Mouse (Mus musculus) lung, embryonic 16.5 days (tissue): ENCODE data around the gene Ivl. TPM values are rescaled to one million over a fixed set of nuclear protein-coding genes. Genes with fewer than 3 reads are reported as not detected.

ENCODE experiments used
- polyA plus RNA-seq: library from polyadenylated mRNA; unstranded; fragments of >200 nt; fragmentation: Nextera tagmentation; extraction: Ambion mirVana; gene quantifications from 2 replicates; pipeline ENCODE4 v1.2.1, GENCODE M21; 2015

Ivl gene
- polyA plus RNA-seq, 1 experiment from 2014 or later, result not detected

Other genes with a start within 250 kb of the Ivl start
- gene Sprr2d, start 234.6 kb downstream of the Ivl start, polyA plus RNA-seq, result not detected in 2 replicates
- gene Sprr2e, start 221.6 kb downstream of the Ivl start, polyA plus RNA-seq, result not detected in 2 replicates
- not detected in 2 replicates for gene Sprr2f, start 208.5 kb downstream of the Ivl start, polyA plus RNA-seq
- not detected in 2 replicates for gene Sprr2h, start 188.1 kb downstream of the Ivl start, polyA plus RNA-seq
- gene Sprr2i, start 165.7 kb downstream of the Ivl start, polyA plus RNA-seq, result not detected in 2 replicates
- gene Sprr2j-ps, start 155.7 kb downstream of the Ivl start, polyA plus RNA-seq, result not detected in 2 replicates
- gene Gm9774, start 144.3 kb downstream of the Ivl start, polyA plus RNA-seq, result 7.8 and 10.3 TPM in 2 replicates
- gene Sprr2k, start 141.2 kb downstream of the Ivl start, polyA plus RNA-seq, result not detected in 2 replicates
- gene Sprr1b, start 134.9 kb downstream of the Ivl start, polyA plus RNA-seq, result 0.79 TPM in 1 of 2 replicates, not detected in the other
- gene Sprr3, start 115.0 kb downstream of the Ivl start, polyA plus RNA-seq, result not detected in 2 replicates
- 0.97 and 2.8 TPM in 2 replicates for gene Sprr1a, start 87.8 kb downstream of the Ivl start, polyA plus RNA-seq
- not detected in 2 replicates for gene Sprr4, start 73.2 kb downstream of the Ivl start, polyA plus RNA-seq
- not detected in 2 replicates for gene 2310046K23Rik, start 39.2 kb downstream of the Ivl start, polyA plus RNA-seq
- not detected in 2 replicates for gene Smcp, start 15.3 kb upstream of the Ivl start, polyA plus RNA-seq
- gene 2210017I01Rik, start 33.8 kb upstream of the Ivl start, polyA plus RNA-seq, result not detected in 2 replicates
- gene Lce6a, start 47.9 kb upstream of the Ivl start, polyA plus RNA-seq, result not detected in 2 replicates
- 0.31 TPM in 1 of 2 replicates, not detected in the other for gene Lce1a1, start 74.6 kb upstream of the Ivl start, polyA plus RNA-seq
- gene Lce1b, start 83.2 kb upstream of the Ivl start, polyA plus RNA-seq, result not detected in 2 replicates
- gene Lce1a2, start 96.6 kb upstream of the Ivl start, polyA plus RNA-seq, result not detected in 2 replicates
- gene Lce1c, start 105.5 kb upstream of the Ivl start, polyA plus RNA-seq, result not detected in 2 replicates
- gene Lce1d, start 113.5 kb upstream of the Ivl start, polyA plus RNA-seq, result not detected in 2 replicates
- not detected in 2 replicates for gene Lce1e, start 135.3 kb upstream of the Ivl start, polyA plus RNA-seq
- not detected in 2 replicates for gene Lce1f, start 146.6 kb upstream of the Ivl start, polyA plus RNA-seq
- gene Gm38119, start 165.4 kb upstream of the Ivl start, polyA plus RNA-seq, result not detected in 2 replicates
- not detected in 2 replicates for gene Lce1g, start 178.6 kb upstream of the Ivl start, polyA plus RNA-seq
- gene Lce1h, start 191.3 kb upstream of the Ivl start, polyA plus RNA-seq, result not detected in 2 replicates
- gene Lce1i, start 205.2 kb upstream of the Ivl start, polyA plus RNA-seq, result not detected in 2 replicates
- not detected in 2 replicates for gene Lce1j, start 216.8 kb upstream of the Ivl start, polyA plus RNA-seq
- not detected in 2 replicates for gene Lce1k, start 234.2 kb upstream of the Ivl start, polyA plus RNA-seq